Mouse (Mus musculus) liver, embryonic 16.5 days (tissue): Measurements from ENCODE around the gene Mrps7. TPM values are rescaled to one million over a fixed set of nuclear protein-coding genes. Genes with fewer than 3 reads are reported as not detected.

Source experiments
- ATAC-seq: fragments of 200-750 bp; cut with Nextera tagmentation; 2 replicates; pipeline ENCODE4 v1.8.0; 2017; ENCODE audit warnings: low read depth, mild to moderate bottlenecking, moderate number of reproducible peaks, moderate library complexity
- H3K27ac ChIP-seq: fragments of 300-500 bp; sonication (generic); 2 replicates; pipeline ENCODE4 v1.5.1; 2014; ENCODE audit warnings: mild to moderate bottlenecking, low read length
- H3K27me3 ChIP-seq: fragments of 300-500 bp; sonication (generic); 2 replicates; pipeline ENCODE4 v1.6.1; 2014; ENCODE audit warnings: low read depth, low read length, mixed read lengths; ENCODE audit not compliant: control insufficient read depth, insufficient read depth
- H3K36me3 ChIP-seq: fragments of 300-500 bp; sonication (generic); 2 replicates; pipeline ENCODE4 v1.6.1; 2014; ENCODE audit warnings: mild to moderate bottlenecking; ENCODE audit not compliant: control insufficient read depth, insufficient read depth
- H3K4me1 ChIP-seq: fragments of 300-500 bp; sonication (generic); 2 replicates; pipeline ENCODE4 v1.6.1; 2014; ENCODE audit warnings: low read depth, low read length, mixed read lengths; ENCODE audit not compliant: control insufficient read depth
- H3K4me2 ChIP-seq: fragments of 300-500 bp; sonication (generic); 2 replicates; pipeline ENCODE4 v1.6.1; 2014; ENCODE audit warnings: low read depth, low read length, mixed read lengths
- H3K4me3 ChIP-seq: fragments of 300-500 bp; sonication (generic); 2 replicates; pipeline ENCODE4 v1.5.1; 2014; ENCODE audit warnings: low read depth, mild to moderate bottlenecking, low read length
- H3K9ac ChIP-seq: fragments of 300-500 bp; sonication (generic); 2 replicates; pipeline ENCODE4 v1.6.1; 2014; ENCODE audit warnings: low read depth, low read length
- H3K9me3 ChIP-seq: fragments of 300-500 bp; sonication (generic); replicated peaks from 2 replicates; pipeline ENCODE4 v1.6.1; 2016; ENCODE audit warnings: low read length; ENCODE audit not compliant: control insufficient read depth
- WGBS: fragments of 180-500 bp; shearing (Covaris S2); extraction: QIAGEN DNeasy Blood & Tissue Kit; methylation state at CpG from one replicate; pipeline ENCODE4 v1.1.7; 2014; ENCODE audit not compliant: insufficient replicate concordance; 5-methylcytosine and 5-hydroxymethylcytosine counted together
- polyA plus RNA-seq: library from polyadenylated mRNA; unstranded; fragments of >200 nt; fragmentation: Nextera tagmentation; extraction: Ambion mirVana; gene quantifications from 2 replicates; pipeline ENCODE4 v1.2.1, GENCODE M21; 2015

The Mrps7 gene
- polyA plus RNA-seq, 1 experiment from 2014 or later, result 47.6 TPM

DNA sequence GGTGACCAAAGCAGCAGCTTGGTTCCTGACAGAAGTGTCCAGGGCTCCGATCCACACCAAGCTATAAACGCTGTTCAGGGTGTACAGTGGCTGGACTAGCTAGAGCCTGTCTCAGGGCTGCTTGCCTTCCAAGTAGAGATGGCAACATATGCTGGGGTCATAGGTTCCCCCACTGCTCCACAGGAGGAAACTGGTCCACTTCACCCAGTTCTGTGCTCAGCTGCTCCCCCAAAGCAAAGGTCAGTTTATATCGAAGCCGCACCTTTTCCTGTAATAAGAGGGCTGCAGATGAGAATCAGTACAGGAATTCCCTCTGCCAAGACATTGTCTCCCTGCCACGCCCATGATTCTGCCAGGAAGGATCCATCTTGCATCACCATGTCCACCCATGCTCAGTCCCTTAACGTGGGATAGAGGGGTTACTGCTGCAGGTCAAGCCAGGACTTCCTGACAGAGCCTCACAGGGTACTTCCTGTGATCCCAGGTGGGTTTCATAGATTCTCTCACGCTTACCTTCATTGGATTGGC lies 18.1 kb upstream of the Mrps7 start:
- no peak for ATAC-seq
- no peak overlapping the region for H3K27ac ChIP-seq
- no peaks in the 10 kb centered on the region for H3K27me3 ChIP-seq
- H3K4me3 ChIP-seq, result no peak overlapping the region
- peaks cover 79% of the 10 kb centered on the region for H3K36me3 ChIP-seq
- H3K4me2 ChIP-seq, result no peak overlapping the region
- WGBS, result 80% methylated on average over 7 of the region's 7 CpGs
- no peaks in the 10 kb centered on the region for H3K4me1 ChIP-seq
- no peak overlapping the region for H3K9ac ChIP-seq
- H3K9me3 ChIP-seq, result no peaks in the 10 kb centered on the region

DNA sequence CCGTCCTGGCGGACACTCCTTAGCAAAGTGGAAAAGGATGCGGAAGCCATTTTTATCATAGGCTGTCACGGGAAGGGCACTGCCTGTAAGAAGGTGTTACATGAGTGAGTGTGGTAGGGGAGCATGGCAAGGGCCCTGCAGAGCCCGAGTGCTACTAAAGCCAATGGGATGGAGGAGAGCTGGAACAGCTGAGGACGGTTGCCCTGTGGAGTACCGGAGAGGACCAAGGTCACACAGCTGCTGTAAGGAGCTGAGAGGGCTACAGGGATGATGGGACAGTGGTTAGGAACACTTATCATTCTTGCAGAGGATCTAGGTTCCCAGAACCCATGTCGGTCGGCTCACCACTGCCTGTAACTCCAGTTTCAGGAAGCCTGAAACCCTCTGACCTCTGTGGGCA lies 17.3 kb upstream of the Mrps7 start:
- no peak for ATAC-seq

GRCm38 (mm10) chr11:115587984-115588383 lies 15.7 kb upstream of the Mrps7 start:
- ATAC-seq, result no peak
- Histone ChIP-seq H3K27me3 (no peaks in the 10 kb centered on the region), H3K9ac (no peak overlapping the region), H3K9me3 (no peaks in the 10 kb centered on the region), H3K36me3 (peaks cover 72% of the 10 kb centered on the region), H3K4me2 (no peak overlapping the region), H3K27ac (no peak overlapping the region), H3K4me3 (no peak overlapping the region), H3K4me1 (no peaks in the 10 kb centered on the region)
- WGBS, result 77% methylated on average over 9 of the region's 9 CpGs

More for the DNA sequence above, 17.3 kb upstream of the Mrps7 start:
- no peaks in the 10 kb centered on the region for H3K9me3 ChIP-seq
- H3K4me2 ChIP-seq, result no peak overlapping the region
- no peaks in the 10 kb centered on the region for H3K4me1 ChIP-seq
- no peak overlapping the region for H3K9ac ChIP-seq
- no peak overlapping the region for H3K4me3 ChIP-seq
- no peaks in the 10 kb centered on the region for H3K27me3 ChIP-seq
- 76% methylated on average over 9 of the region's 9 CpGs for WGBS
- H3K36me3 ChIP-seq, result peaks cover 77% of the 10 kb centered on the region
- no peak overlapping the region for H3K27ac ChIP-seq

GRCm38 (mm10) chr11:115590526-115591075 lies 13.1 kb upstream of the Mrps7 start:
- ATAC-seq, result no peak
- Histone ChIP-seq H3K27me3 (no peaks in the 10 kb centered on the region), H3K4me1 (no peaks in the 10 kb centered on the region), H3K27ac (no peak overlapping the region), H3K4me2 (no peak overlapping the region), H3K4me3 (no peak overlapping the region), H3K36me3 (peaks cover 65% of the 10 kb centered on the region), H3K9me3 (no peaks in the 10 kb centered on the region), H3K9ac (no peak overlapping the region)
- 78% methylated on average over 2 of the region's 2 CpGs for WGBS

GRCm38 (mm10) chr11:115595209-115595608 lies 8.5 kb upstream of the Mrps7 start:
- H3K9ac ChIP-seq, result no peak overlapping the region
- H3K36me3 ChIP-seq, result peaks cover 34% of the 10 kb centered on the region
- no peak overlapping the region for H3K27ac ChIP-seq
- H3K4me2 ChIP-seq, result no peak overlapping the region
- no peaks in the 10 kb centered on the region for H3K27me3 ChIP-seq
- WGBS, result 83% methylated on average over 3 of the region's 3 CpGs
- peaks cover 6% of the 10 kb centered on the region for H3K4me1 ChIP-seq
- H3K4me3 ChIP-seq, result no peak overlapping the region
- H3K9me3 ChIP-seq, result no peaks in the 10 kb centered on the region
- ATAC-seq, result no peak

GRCm38 (mm10) chr11:115598309-115598708 lies 5.4 kb upstream of the Mrps7 start:
- no peaks in the 10 kb centered on the region for H3K9me3 ChIP-seq
- H3K27me3 ChIP-seq, result no peaks in the 10 kb centered on the region
- no peak overlapping the region for H3K4me3 ChIP-seq
- H3K27ac ChIP-seq, result no peak overlapping the region
- H3K4me1 ChIP-seq, result peaks cover 22% of the 10 kb centered on the region
- no peak overlapping the region for H3K9ac ChIP-seq
- no peak for ATAC-seq
- H3K4me2 ChIP-seq, result no peak overlapping the region
- WGBS, result 44% methylated on average over 4 of the region's 4 CpGs
- peaks cover 12% of the 10 kb centered on the region for H3K36me3 ChIP-seq

- 83% methylated on average over 7 of the region's 7 CpGs for WGBS
- no peak overlapping the region for H3K9ac ChIP-seq
- H3K27ac ChIP-seq, result no peak overlapping the region
- no peaks in the 10 kb centered on the region for H3K9me3 ChIP-seq
- H3K4me3 ChIP-seq, result no peak overlapping the region
- H3K4me1 ChIP-seq, result peaks cover 25% of the 10 kb centered on the region
- no peak for ATAC-seq
- no peak overlapping the region for H3K4me2 ChIP-seq
- no peaks in the 10 kb centered on the region for H3K27me3 ChIP-seq
- H3K36me3 ChIP-seq, result no peaks in the 10 kb centered on the region; the same call in none of the 2 replicates
These were observed 4.0 kb upstream of the Mrps7 start for GRCm38 (mm10) chr11:115599722-115600121.

GRCm38 (mm10) chr11:115600743-115601142 lies 3.0 kb upstream of the Mrps7 start:
- Histone ChIP-seq H3K27me3 (no peaks in the 10 kb centered on the region), H3K27ac (peak overlapping the region; percentile 16; the same call in 1 of the 2 replicates), H3K9me3 (no peaks in the 10 kb centered on the region), H3K4me3 (no peak overlapping the region), H3K36me3 (peaks cover 1% of the 10 kb centered on the region; the same call in 1 of the 2 replicates), H3K9ac (no peak overlapping the region), H3K4me2 (no peak overlapping the region), H3K4me1 (peaks cover 34% of the 10 kb centered on the region)
- 90% methylated on average over 15 of the region's 15 CpGs for WGBS
- ATAC-seq, result no peak

DNA sequence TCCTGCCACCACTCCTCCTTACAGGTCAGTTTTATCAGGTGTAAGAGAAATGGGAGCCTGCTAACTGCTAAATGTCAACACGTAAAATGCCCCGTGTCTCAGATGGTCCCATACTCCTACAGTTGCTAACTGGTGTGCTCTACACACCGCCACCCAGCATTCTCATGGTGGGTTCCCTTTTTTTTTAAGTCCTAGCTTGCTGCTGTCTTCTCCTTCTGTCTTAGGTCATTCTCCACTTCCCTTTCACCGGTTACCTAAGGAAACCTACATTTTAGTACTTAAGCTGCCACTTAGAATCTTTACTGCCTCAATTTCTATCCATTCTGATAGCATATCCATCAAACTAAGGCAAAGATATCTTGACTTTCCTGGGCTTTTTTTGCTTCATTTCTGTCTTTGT lies 2.6 kb upstream of the Mrps7 start:
- 45% methylated on average over 4 of the region's 4 CpGs for WGBS
- H3K27ac ChIP-seq, result peak overlapping the region; percentile 16; the same call in 1 of the 2 replicates
- ATAC-seq, result no peak
- H3K9ac ChIP-seq, result no peak overlapping the region
- H3K36me3 ChIP-seq, result peaks cover 5% of the 10 kb centered on the region; the same call in 1 of the 2 replicates
- peaks cover 36% of the 10 kb centered on the region for H3K4me1 ChIP-seq
- no peak overlapping the region for H3K4me3 ChIP-seq
- H3K27me3 ChIP-seq, result no peaks in the 10 kb centered on the region
- H3K9me3 ChIP-seq, result no peaks in the 10 kb centered on the region
- H3K4me2 ChIP-seq, result no peak overlapping the region
